Mouse (Mus musculus): Measurements from ENCODE around the gene Sf3b3.
"Not testable (repeated sequence)": the region's sequence is repeated elsewhere in the genome, so short reads cannot be mapped to it uniquely, and the experiment has no call there.

Gene Sf3b3

GRCm38 (mm10) chr8:110806146-110806545 lies 40.4 kb downstream of the Sf3b3 start:
- no peak for DNase-seq (ENCODE audit: low spot score)

GRCm38 (mm10) chr8:110805669-110806068 lies 40.9 kb downstream of the Sf3b3 start, which contains the start of gene Il34:
Gene Il34, minus strand, starts transcription at chr8:110805924.
- no peak for DNase-seq (ENCODE audit: low spot score)

- DNase-seq (ENCODE audit: low spot score): no peak
These were observed 41.6 kb downstream of the Sf3b3 start for GRCm38 (mm10) chr8:110804825-110805514.

GRCm38 (mm10) chr8:110803856-110804255 lies 42.7 kb downstream of the Sf3b3 start:
- DNase-seq (ENCODE audit: low spot score): no peak

GRCm38 (mm10) chr8:110802988-110803387 lies 43.6 kb downstream of the Sf3b3 start:
- no peak for DNase-seq (ENCODE audit: low spot score)

- DNase-seq (ENCODE audit: low spot score): no peak
These were observed 49.5 kb downstream of the Sf3b3 start for GRCm38 (mm10) chr8:110797086-110797485.

- no peak for DNase-seq (ENCODE audit: low spot score)
These were observed 52.1 kb downstream of the Sf3b3 start for GRCm38 (mm10) chr8:110794363-110794965.

- no peak for DNase-seq (ENCODE audit: low spot score)
These were observed 52.7 kb downstream of the Sf3b3 start for GRCm38 (mm10) chr8:110793936-110794335.

GRCm38 (mm10) chr8:110793511-110793910 lies 53.1 kb downstream of the Sf3b3 start:
- DNase-seq (ENCODE audit: low spot score): no peak

- peak; percentile 41 for DNase-seq (ENCODE audit: low spot score)
These were observed 53.9 kb downstream of the Sf3b3 start for GRCm38 (mm10) chr8:110792574-110793200.

GRCm38 (mm10) chr8:110791164-110791563 lies 55.4 kb downstream of the Sf3b3 start:
- DNase-seq (ENCODE audit: low spot score): no peak

- DNase-seq (ENCODE audit: low spot score): no peak
These were observed 56.3 kb downstream of the Sf3b3 start for GRCm38 (mm10) chr8:110790270-110790669.

- no peak for DNase-seq (ENCODE audit: low spot score)
These were observed 57.0 kb downstream of the Sf3b3 start for GRCm38 (mm10) chr8:110789571-110789970.

GRCm38 (mm10) chr8:110788981-110789380 lies 57.6 kb downstream of the Sf3b3 start:
- no peak for DNase-seq (ENCODE audit: low spot score)

GRCm38 (mm10) chr8:110787411-110787954 lies 59.1 kb downstream of the Sf3b3 start:
- no peak for DNase-seq (ENCODE audit: low spot score)

- DNase-seq (ENCODE audit: low spot score): no peak
These were observed 59.7 kb downstream of the Sf3b3 start for GRCm38 (mm10) chr8:110786934-110787333.

GRCm38 (mm10) chr8:110786501-110786900 lies 60.1 kb downstream of the Sf3b3 start:
- not testable (repeated sequence) for DNase-seq (ENCODE audit: low spot score)

- DNase-seq (ENCODE audit: low spot score): no peak
These were observed 61.2 kb downstream of the Sf3b3 start for GRCm38 (mm10) chr8:110785366-110785765.

GRCm38 (mm10) chr8:110779924-110780718 lies 66.5 kb downstream of the Sf3b3 start:
- DNase-seq (ENCODE audit: low spot score): no peak

- DNase-seq (ENCODE audit: low spot score): no peak
These were observed 70.3 kb downstream of the Sf3b3 start for GRCm38 (mm10) chr8:110776335-110776734.

GRCm38 (mm10) chr8:110775721-110776120 lies 70.9 kb downstream of the Sf3b3 start:
- no peak for DNase-seq (ENCODE audit: low spot score)

- no peak for DNase-seq (ENCODE audit: low spot score)
These were observed 71.3 kb downstream of the Sf3b3 start for GRCm38 (mm10) chr8:110775316-110775715.
